Mouse (Mus musculus): ENCODE measurements at regions not wholly inside any gene's neighbourhood (a gene's known extent, or its start where the extent isn't known, plus 50 kb on each side); places are given as distances from the start of the nearest gene placed in this dataset.

- TF ChIP-seq USF1 (IDR thresholded peaks at IDR 0.05; ENCODE audit: low read depth) (no peak), CTCF (IDR thresholded peaks at IDR 0.05; ENCODE audit: control insufficient read depth, insufficient read depth, insufficient read length) (no peak), MYOG (IDR thresholded peaks at IDR 0.05; ENCODE audit: control insufficient read depth, extremely low read depth, insufficient read length) (no peak), MYOD1 (IDR thresholded peaks at IDR 0.05; ENCODE audit: control insufficient read depth, insufficient read length, low read depth) (no peak), CEBPB (IDR thresholded peaks at IDR 0.05; ENCODE audit: low read depth) (no peak)
These were observed 338.1 kb downstream of the Rps15a start for GRCm38 (mm10) chr7:117777921-117778320.
